Mouse (Mus musculus): ENCODE measurements around the gene Rnf2. TPM values are rescaled to one million over a fixed set of nuclear protein-coding genes. Genes with fewer than 3 reads are reported as not detected.

Gene Rnf2
- polyA plus RNA-seq, 1 experiment, result 33.9 TPM

DNA sequence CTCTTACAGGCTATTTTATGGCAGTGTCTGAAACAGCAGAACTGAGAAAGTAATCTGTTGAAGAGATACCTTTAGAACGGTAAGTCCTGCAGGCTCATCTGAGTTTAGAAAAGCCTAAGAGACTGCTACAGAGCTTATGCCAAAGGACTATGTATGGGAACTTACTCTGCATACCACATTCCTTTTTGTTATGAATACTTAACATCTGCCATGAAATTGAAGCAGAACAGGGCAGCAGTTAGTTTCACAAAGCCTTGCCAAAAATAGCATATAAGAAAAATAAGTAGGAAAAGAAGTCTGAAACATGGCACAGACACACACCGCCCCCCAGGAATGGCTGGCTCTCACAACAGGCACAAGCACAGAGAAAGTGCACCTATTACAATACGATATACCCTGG, 90.9 kb downstream of the Rnf2 start:
- Histone ChIP-seq H3K4me1 (ENCODE audit: control insufficient read depth, insufficient read depth, low read length) (peaks cover 1% of the 10 kb centered on the region; the same call in 1 of the 2 replicates), H3K4me3 (ENCODE audit: insufficient read depth, low read length) (no peak overlapping the region)

More for the DNA sequence above, 90.9 kb downstream of the Rnf2 start:
- H3K27ac ChIP-seq (ENCODE audit: insufficient read depth, low read length), result no peak overlapping the region
- no peak for TF ChIP-seq CTCF (IDR thresholded peaks at IDR 0.05; ENCODE audit: extremely low read depth, insufficient read depth, low read length)
- no peak for TF ChIP-seq POLR2A (IDR thresholded peaks at IDR 0.05; ENCODE audit: extremely low read depth, insufficient read depth, low read length)

Other genes starting within 250 kb of the Rnf2 start
- gene Ivns1abp, start 156.5 kb downstream of the Rnf2 start, polyA plus RNA-seq (2012; rRNA removed), result 124 and 131 TPM in 2 replicates
- 10.9 and 12.3 TPM in 2 replicates for gene Swt1, start 72.5 kb downstream of the Rnf2 start, polyA plus RNA-seq (2012; rRNA removed)
- gene Trmt1l, start 72.4 kb downstream of the Rnf2 start, polyA plus RNA-seq (2012; rRNA removed), result 29.8 and 31.3 TPM in 2 replicates
- gene Fam129a, start 70.2 kb upstream of the Rnf2 start, polyA plus RNA-seq (2012; rRNA removed), result 1.6 and 2.1 TPM in 2 replicates